In the genomic region with DNA sequence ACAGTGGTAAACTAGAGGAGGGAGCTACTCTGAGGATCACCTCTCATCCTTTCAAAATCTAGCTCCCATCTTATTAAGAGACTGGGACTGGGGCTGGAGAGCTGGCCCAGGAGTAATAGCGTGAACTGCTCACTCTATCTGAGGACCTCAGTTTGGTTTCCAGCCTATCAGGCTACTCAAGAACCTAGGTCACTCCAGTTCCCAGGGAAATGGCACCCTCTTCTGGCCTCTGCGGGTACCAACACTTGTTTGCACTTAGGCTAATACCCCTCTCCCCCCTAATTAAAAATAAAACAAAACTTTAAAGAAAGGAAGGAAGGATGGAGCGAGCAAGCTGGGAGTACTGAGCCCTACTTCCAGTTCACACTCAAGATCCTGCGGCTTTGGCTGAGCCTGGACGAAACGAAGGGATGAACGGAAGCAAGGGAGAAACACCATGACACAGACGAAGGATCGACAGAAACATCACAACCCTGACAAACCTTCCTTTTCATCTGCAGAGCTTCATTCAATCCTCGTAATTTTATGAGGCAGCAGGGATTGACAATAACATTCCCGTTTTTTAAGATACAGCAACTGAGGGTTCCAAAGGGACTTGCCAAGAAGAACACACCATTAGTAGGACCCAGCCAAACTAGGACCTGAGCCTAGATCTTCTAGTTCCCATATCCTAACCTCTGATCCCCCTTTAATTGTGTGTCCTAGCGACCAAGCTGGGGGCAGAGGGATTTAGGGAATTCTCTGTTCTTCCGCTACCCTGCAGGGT, we compare ENCODE assay signal across 8 mouse cellular contexts. TPM values are rescaled to one million over a fixed set of nuclear protein-coding genes. Genes with fewer than 3 reads are reported as not detected.
A peak's percentile ranks its signal among the peaks of the same experiment; 100 is the strongest.
DNase-seq lines count a peak whose midpoint lies in the region; ATAC-seq and TF ChIP-seq lines count a peak whose summit lies in the region.

No protein-coding gene starts in this region.

- no peaks in the 10 kb centered on the region for H3K9me3 ChIP-seq in ES-E14 (ENCODE audit: control insufficient read depth, insufficient read depth, low read depth, low read length)
- H3K9me3 ChIP-seq in heart, embryonic 16.5 days (replicated peaks; ENCODE audit: control insufficient read depth, low read length), result no peaks in the 10 kb centered on the region
- H3K9me3 ChIP-seq in liver, embryonic 12.5 days (replicated peaks), result no peaks in the 10 kb centered on the region
- H3K9me3 ChIP-seq in stomach, embryonic 15.5 days, result no peaks in the 10 kb centered on the region

- DNase-seq in heart, adult 2 months, result no peak
- no peak for DNase-seq in heart, postnatal 14 days
- DNase-seq in ES-E14 (ENCODE audit: low read depth, low spot score), result no peak
- no peak for DNase-seq in frontal cortex, postnatal 14 days (ENCODE audit: low spot score in 2 of 2)
- no peak for DNase-seq in gastrocnemius, postnatal 25 days

- H3K36me3 ChIP-seq in heart, adult 2 months (ENCODE audit: control insufficient read depth, insufficient read depth, low read length), result peaks cover 9% of the 10 kb centered on the region; the same call in 1 of the 2 replicates
- peaks cover 52% of the 10 kb centered on the region for H3K36me3 ChIP-seq in ES-E14 (ENCODE audit: control insufficient read depth, insufficient read depth, low read length, poor library complexity, severe bottlenecking)
- peaks cover 48% of the 10 kb centered on the region for H3K36me3 ChIP-seq in heart, embryonic 16.5 days (ENCODE audit: control insufficient read depth, insufficient read depth)
- H3K36me3 ChIP-seq in liver, embryonic 12.5 days, result peaks cover 52% of the 10 kb centered on the region
- H3K36me3 ChIP-seq in stomach, embryonic 15.5 days, result peaks cover 51% of the 10 kb centered on the region

- WGBS in heart, adult 2 months, result 62% methylated on average over 13 of the region's 13 CpGs
- WGBS in heart, embryonic 16.5 days, result 69% methylated on average over 13 of the region's 13 CpGs
- whole genome bisulfite sequencing in liver, embryonic 12.5 days (ENCODE audit: insufficient replicate concordance), result 45% methylated on average over 13 of the region's 13 CpGs
- 65% methylated on average over 13 of the region's 13 CpGs for WGBS in stomach, embryonic 15.5 days

- no peak overlapping the region for H3K27ac ChIP-seq in heart, adult 2 months
- peak overlapping the region; percentile 59; the same call in 1 of the 2 replicates for H3K27ac ChIP-seq in ES-E14 (ENCODE audit: insufficient read depth, low read depth, low read length, poor library complexity, severe bottlenecking)
- peak overlapping the region; percentile 61; the same call in 1 of the 2 replicates for H3K27ac ChIP-seq in heart, embryonic 16.5 days (ENCODE audit: low read length)
- peak overlapping the region; percentile 95 for H3K27ac ChIP-seq in liver, embryonic 12.5 days
- peak overlapping the region; percentile 89; the same call in 1 of the 2 replicates for H3K27ac ChIP-seq in stomach, embryonic 15.5 days

- peak overlapping the region; percentile 97 for H3K4me2 ChIP-seq in heart, embryonic 16.5 days (ENCODE audit: low read depth, low read length)
- H3K4me2 ChIP-seq in liver, embryonic 12.5 days, result peak overlapping the region; percentile 99
- H3K4me2 ChIP-seq in stomach, embryonic 15.5 days, result peak overlapping the region; percentile 90

- H3K9ac ChIP-seq in heart, adult 2 months (ENCODE audit: low read depth, low read length), result no peak overlapping the region
- H3K9ac ChIP-seq in ES-E14 (ENCODE audit: insufficient read depth, low read depth, low read length, poor library complexity, severe bottlenecking), result peak overlapping the region; percentile 23; the same call in 1 of the 2 replicates
- peak overlapping the region; percentile 95 for H3K9ac ChIP-seq in heart, embryonic 16.5 days (ENCODE audit: low read length)
- peak overlapping the region; percentile 99 for H3K9ac ChIP-seq in liver, embryonic 12.5 days
- H3K9ac ChIP-seq in stomach, embryonic 15.5 days, result no peak overlapping the region

- peak; percentile 60 for TF ChIP-seq CTCF in heart, adult 2 months (IDR thresholded peaks at IDR 0.05)

- in situ Hi-C loops in ES-E14 (cut with MboI; ENCODE audit: low sequenced_read_pairs in 2 of 2, unreplicated experiment in 2 of 2), result no loop called here

- TF ChIP-seq EP300 in heart, adult 2 months (IDR thresholded peaks at IDR 0.05; ENCODE audit: insufficient read depth, low read depth, low read length), result no peak

- H3K79me2 ChIP-seq in heart, adult 2 months (replicated peaks; ENCODE audit: control insufficient read depth, insufficient read depth, low read length), result peaks cover 2% of the 10 kb centered on the region

- no peaks in the 10 kb centered on the region for H3K27me3 ChIP-seq in heart, adult 2 months (ENCODE audit: control insufficient read depth, insufficient read depth, low read length)
- no peaks in the 10 kb centered on the region for H3K27me3 ChIP-seq in heart, embryonic 16.5 days (ENCODE audit: control insufficient read depth, insufficient read depth, low read length)
- H3K27me3 ChIP-seq in liver, embryonic 12.5 days (replicated peaks), result no peaks in the 10 kb centered on the region
- no peaks in the 10 kb centered on the region for H3K27me3 ChIP-seq in stomach, embryonic 15.5 days (replicated peaks)

- H3K4me1 ChIP-seq in heart, adult 2 months (ENCODE audit: control insufficient read depth, insufficient read depth, low read length), result peaks cover 20% of the 10 kb centered on the region
- H3K4me1 ChIP-seq in ES-E14 (ENCODE audit: control insufficient read depth in 2 of 2, insufficient read depth in 2 of 2, low read length in 2 of 2, poor library complexity in 1 of 2), result peaks cover 3 to 17% of the 10 kb centered on the region in 2 experiments
- peaks cover 41% of the 10 kb centered on the region for H3K4me1 ChIP-seq in heart, embryonic 16.5 days (ENCODE audit: control insufficient read depth, insufficient read depth, low read length)
- peaks cover 81% of the 10 kb centered on the region for H3K4me1 ChIP-seq in liver, embryonic 12.5 days
- H3K4me1 ChIP-seq in stomach, embryonic 15.5 days, result peaks cover 35% of the 10 kb centered on the region

- no peak for ATAC-seq in heart, embryonic 16.5 days (replicated peaks; ENCODE audit: extremely low read depth, insufficient read depth, low FRiP score)
- ATAC-seq in liver, embryonic 12.5 days, result no peak
- ATAC-seq in stomach, embryonic 15.5 days (ENCODE audit: insufficient read depth, low FRiP score, low read depth), result no peak

- H3K4me3 ChIP-seq in heart, adult 2 months, result no peak overlapping the region
- H3K4me3 ChIP-seq in ES-E14 (ENCODE audit: insufficient read depth in 1 of 2, low read depth in 1 of 2, low read length in 2 of 2, poor library complexity in 1 of 2, severe bottlenecking in 1 of 2), result peak overlapping the region; percentile 49 to 84
- H3K4me3 ChIP-seq in heart, embryonic 16.5 days (ENCODE audit: low read length), result peak overlapping the region; percentile 86
- H3K4me3 ChIP-seq in liver, embryonic 12.5 days, result peak overlapping the region; percentile 95
- peak overlapping the region; percentile 74 for H3K4me3 ChIP-seq in stomach, embryonic 15.5 days (replicated peaks)

- no peak for TF ChIP-seq POLR2A in heart, adult 2 months (IDR thresholded peaks at IDR 0.05; ENCODE audit: insufficient read depth, low read depth, low read length)

- intact Hi-C loops in heart, adult 2 months (cut with DNase I), result no loop called here
- intact Hi-C loops in heart, postnatal 14 days (cut with DNase I), result no loop called here

RNA-seq across cellular contexts. Expression of gene Pprc1, which starts 8.0 kb away (rescaled TPM):
- 10 to 100 TPM; 15.0 to 18.3 TPM for total RNA-seq in heart, adult 2 months (2021)
- 11.7 and 15.4 TPM in 2 replicates for polyA plus RNA-seq in heart, adult 2 months (2012; rRNA removed)
- total RNA-seq in heart, postnatal 14 days (2021), result 10 to 100 TPM; 13.8 to 14.1 TPM
- total RNA-seq in ES-E14 (2012; rRNA removed), result 68.4 and 75.1 TPM in 2 replicates
- polyA plus RNA-seq in heart, embryonic 16.5 days (2015; fragmentation: Nextera tagmentation; extraction: Ambion mirVana), result 19.3 and 22.4 TPM in 2 replicates
- 34.8 and 36.0 TPM in 2 replicates for polyA plus RNA-seq in liver, embryonic 12.5 days (2016; fragmentation: Nextera tagmentation; extraction: Ambion mirVana)
- 32.7 and 37.5 TPM in 2 replicates for polyA plus RNA-seq in stomach, embryonic 15.5 days (2015; fragmentation: Nextera tagmentation; extraction: Ambion mirVana)
- total RNA-seq in gastrocnemius, postnatal 25 days (2021), result 10 to 100 TPM; 12.5 to 13.7 TPM

RNA-seq across cellular contexts. Expression of gene Ldb1, which starts 8.4 kb away (rescaled TPM):
- 10 to 100 TPM; 39.2 to 46.3 TPM for total RNA-seq in heart, adult 2 months (2021)
- 94.1 and 96.3 TPM in 2 replicates for polyA plus RNA-seq in heart, adult 2 months (2012; rRNA removed)
- total RNA-seq in heart, postnatal 14 days (2021), result 10 to 100 TPM; 54.4 to 61.0 TPM
- total RNA-seq in ES-E14 (2012; rRNA removed), result 123 and 207 TPM in 2 replicates
- 68.0 and 81.9 TPM in 2 replicates for polyA plus RNA-seq in heart, embryonic 16.5 days (2015; fragmentation: Nextera tagmentation; extraction: Ambion mirVana)
- 53.2 and 53.4 TPM in 2 replicates for polyA plus RNA-seq in liver, embryonic 12.5 days (2016; fragmentation: Nextera tagmentation; extraction: Ambion mirVana)
- 73.9 and 74.1 TPM in 2 replicates for polyA plus RNA-seq in stomach, embryonic 15.5 days (2015; fragmentation: Nextera tagmentation; extraction: Ambion mirVana)
- 10 to 100 TPM; 15.5 to 16.5 TPM for total RNA-seq in gastrocnemius, postnatal 25 days (2021)

RNA-seq across cellular contexts. Expression of gene Hps6, which starts 33.4 kb away (rescaled TPM):
- total RNA-seq in heart, adult 2 months (2021), result 1 to 10 TPM; 5.2 to 5.6 TPM
- 3.6 and 4.0 TPM in 2 replicates for polyA plus RNA-seq in heart, adult 2 months (2012; rRNA removed)
- 1 to 10 TPM; 6.3 to 6.5 TPM for total RNA-seq in heart, postnatal 14 days (2021)
- total RNA-seq in ES-E14 (2012; rRNA removed), result 4.9 and 6.9 TPM in 2 replicates
- polyA plus RNA-seq in heart, embryonic 16.5 days (2015; fragmentation: Nextera tagmentation; extraction: Ambion mirVana), result 7.4 and 8.5 TPM in 2 replicates
- 3.5 and 3.9 TPM in 2 replicates for polyA plus RNA-seq in liver, embryonic 12.5 days (2016; fragmentation: Nextera tagmentation; extraction: Ambion mirVana)
- polyA plus RNA-seq in stomach, embryonic 15.5 days (2015; fragmentation: Nextera tagmentation; extraction: Ambion mirVana), result 8.1 TPM in 2 replicates
- total RNA-seq in gastrocnemius, postnatal 25 days (2021), result 1 to 10 TPM; 2.7 to 3.9 TPM

RNA-seq across cellular contexts. Expression of gene Armh3, which starts 38.4 kb away (rescaled TPM):
- total RNA-seq in heart, adult 2 months (2021), result 10 to 100 TPM; 13.9 to 14.6 TPM
- 14.2 and 21.6 TPM in 2 replicates for polyA plus RNA-seq in heart, adult 2 months (2012; rRNA removed)
- total RNA-seq in heart, postnatal 14 days (2021), result 10 to 100 TPM; 12.9 to 16.5 TPM
- total RNA-seq in ES-E14 (2012; rRNA removed), result 8.0 and 10.1 TPM in 2 replicates
- polyA plus RNA-seq in heart, embryonic 16.5 days (2015; fragmentation: Nextera tagmentation; extraction: Ambion mirVana), result 14.8 and 15.3 TPM in 2 replicates
- 6.5 TPM in 2 replicates for polyA plus RNA-seq in liver, embryonic 12.5 days (2016; fragmentation: Nextera tagmentation; extraction: Ambion mirVana)
- 13.1 and 17.3 TPM in 2 replicates for polyA plus RNA-seq in stomach, embryonic 15.5 days (2015; fragmentation: Nextera tagmentation; extraction: Ambion mirVana)
- 10 to 100 TPM; 10.2 TPM for total RNA-seq in gastrocnemius, postnatal 25 days (2021)

RNA-seq across cellular contexts. Expression of gene Nolc1, which starts 39.0 kb away (rescaled TPM):
- total RNA-seq in heart, adult 2 months (2021), result 10 to 100 TPM; 19.1 to 21.1 TPM
- polyA plus RNA-seq in heart, adult 2 months (2012; rRNA removed), result 6.5 and 7.8 TPM in 2 replicates
- 10 to 100 TPM; 16.4 to 17.2 TPM for total RNA-seq in heart, postnatal 14 days (2021)
- 134 and 140 TPM in 2 replicates for total RNA-seq in ES-E14 (2012; rRNA removed)
- 42.5 and 53.8 TPM in 2 replicates for polyA plus RNA-seq in heart, embryonic 16.5 days (2015; fragmentation: Nextera tagmentation; extraction: Ambion mirVana)
- polyA plus RNA-seq in liver, embryonic 12.5 days (2016; fragmentation: Nextera tagmentation; extraction: Ambion mirVana), result 136 and 147 TPM in 2 replicates
- 79.3 and 89.8 TPM in 2 replicates for polyA plus RNA-seq in stomach, embryonic 15.5 days (2015; fragmentation: Nextera tagmentation; extraction: Ambion mirVana)
- 10 to 100 TPM; 15.0 to 19.7 TPM for total RNA-seq in gastrocnemius, postnatal 25 days (2021)

Comparison
In these comparisons a context has a peak if more than half of its experiments do, and no peak if none do; other contexts are left out.
1. H3K9ac ChIP-seq: peak in ES-E14 (single experiment), heart, embryonic 16.5 days (single experiment) and liver, embryonic 12.5 days (single experiment); none in heart, adult 2 months (single experiment) and stomach, embryonic 15.5 days (single experiment).
2. Peak in every context shown above with its lines, with median percentiles within 50 percentile points of each other: H3K4me2 ChIP-seq.